Mouse (Mus musculus) frontal cortex, adult (tissue): ENCODE results near the gene Slc22a20.

Experiments used
- ATAC-seq: cut with Nextera tagmentation; 2 replicates; pipeline ENCODE4 v1.9.2; 2017; ENCODE audit warnings: mild to moderate bottlenecking, moderate library complexity, mixed read lengths; ENCODE audit not compliant: low TSS enrichment

Slc22a20 gene

GRCm38 (mm10) chr19:5924713-5925093, 61.2 kb downstream of the Slc22a20 start, which contains the start of gene Cdc42ep2:
Gene Cdc42ep2 (minus strand): TSS chr19:5924816.
- ATAC-seq: peak; percentile 87

DNA sequence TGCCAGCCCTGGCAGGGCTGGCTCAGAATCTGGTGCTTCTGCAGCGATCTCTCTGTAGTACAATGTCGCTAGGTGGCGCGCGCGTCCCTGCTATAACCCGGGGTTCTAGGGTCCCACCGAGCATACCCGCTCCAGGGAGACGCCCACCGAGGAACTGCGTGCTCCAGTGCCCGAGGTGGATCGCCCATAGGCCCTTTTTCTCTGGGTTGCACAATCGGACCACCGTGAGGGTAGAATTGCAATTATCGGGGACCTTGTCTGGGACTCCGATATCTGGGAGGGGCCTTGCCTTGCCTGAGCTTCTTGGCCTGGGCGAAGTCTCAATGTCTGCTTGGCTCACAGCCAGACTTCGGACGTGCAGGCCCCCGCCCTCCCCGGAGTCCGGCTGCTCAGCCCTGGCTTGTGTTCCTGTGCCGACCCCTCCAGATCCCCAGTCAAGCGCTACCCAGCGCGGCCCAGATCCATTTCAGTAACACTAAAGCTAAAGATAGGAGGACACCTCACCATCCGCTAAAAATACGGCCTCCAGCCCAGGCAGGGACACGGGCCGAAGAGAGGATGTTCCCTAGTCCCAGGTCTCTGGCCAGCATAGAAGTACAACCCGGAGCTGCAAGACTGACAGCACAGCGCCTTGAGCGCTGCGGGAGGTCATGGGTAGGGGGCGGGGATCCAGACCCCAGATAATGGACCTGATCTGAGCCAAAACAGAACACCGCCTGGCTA, 61.8 kb downstream of the Slc22a20 start:
- ATAC-seq: peak; percentile 71

DNA sequence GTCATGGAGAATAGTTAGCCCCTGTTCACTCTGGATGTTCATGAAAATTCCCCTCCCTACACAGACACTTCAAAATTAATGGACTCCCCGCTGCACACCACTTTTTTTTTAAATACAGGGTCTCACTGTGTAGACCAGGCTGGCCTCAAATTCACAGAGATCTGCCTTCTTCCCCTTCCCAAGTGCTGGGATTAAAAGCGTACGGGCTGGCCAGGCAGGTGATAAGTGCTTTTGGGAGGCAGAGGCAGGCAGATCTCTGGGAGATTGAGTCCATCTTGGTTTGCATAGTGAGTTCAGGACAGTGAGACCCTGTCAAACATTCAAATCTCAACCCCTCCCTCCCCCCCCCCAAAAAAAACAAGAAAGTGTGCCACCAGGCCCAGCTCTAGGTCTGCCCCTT, 63.0 kb downstream of the Slc22a20 start:
- no peak for ATAC-seq

GRCm38 (mm10) chr19:5922119-5922942, 63.6 kb downstream of the Slc22a20 start:
- no peak for ATAC-seq

DNA sequence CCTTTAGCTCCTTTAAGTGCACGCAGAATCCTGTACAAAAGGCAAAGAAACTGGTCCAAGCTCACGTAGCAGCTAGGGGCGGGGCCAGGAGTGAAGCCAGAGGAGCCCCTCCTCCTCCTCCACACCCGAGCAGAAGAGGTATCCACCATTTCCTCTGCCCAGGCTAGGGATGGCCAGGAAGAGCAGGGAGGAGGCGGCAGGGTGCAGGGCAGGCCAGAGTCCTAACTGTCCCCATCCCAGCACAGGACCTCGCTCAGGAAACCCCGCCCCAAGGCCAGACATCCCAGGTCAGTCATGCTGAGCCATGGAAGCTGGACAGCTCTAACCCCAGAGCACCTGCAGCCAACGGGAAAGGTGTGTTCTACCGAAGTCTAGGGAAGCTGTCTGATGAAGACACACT, 64.2 kb downstream of the Slc22a20 start:
- ATAC-seq: no peak
